Mouse (Mus musculus): Measurements from ENCODE around the gene Igfbp6. TPM values are rescaled to one million over a fixed set of nuclear protein-coding genes. Genes with fewer than 3 reads are reported as not detected.

Gene Igfbp6
- total RNA-seq (2023) = not detected

GRCm38 (mm10) chr15:102144274-102144711, at the start of gene Igfbp6:
Igfbp6 (plus strand) TSS chr15:102144362.

DNA sequence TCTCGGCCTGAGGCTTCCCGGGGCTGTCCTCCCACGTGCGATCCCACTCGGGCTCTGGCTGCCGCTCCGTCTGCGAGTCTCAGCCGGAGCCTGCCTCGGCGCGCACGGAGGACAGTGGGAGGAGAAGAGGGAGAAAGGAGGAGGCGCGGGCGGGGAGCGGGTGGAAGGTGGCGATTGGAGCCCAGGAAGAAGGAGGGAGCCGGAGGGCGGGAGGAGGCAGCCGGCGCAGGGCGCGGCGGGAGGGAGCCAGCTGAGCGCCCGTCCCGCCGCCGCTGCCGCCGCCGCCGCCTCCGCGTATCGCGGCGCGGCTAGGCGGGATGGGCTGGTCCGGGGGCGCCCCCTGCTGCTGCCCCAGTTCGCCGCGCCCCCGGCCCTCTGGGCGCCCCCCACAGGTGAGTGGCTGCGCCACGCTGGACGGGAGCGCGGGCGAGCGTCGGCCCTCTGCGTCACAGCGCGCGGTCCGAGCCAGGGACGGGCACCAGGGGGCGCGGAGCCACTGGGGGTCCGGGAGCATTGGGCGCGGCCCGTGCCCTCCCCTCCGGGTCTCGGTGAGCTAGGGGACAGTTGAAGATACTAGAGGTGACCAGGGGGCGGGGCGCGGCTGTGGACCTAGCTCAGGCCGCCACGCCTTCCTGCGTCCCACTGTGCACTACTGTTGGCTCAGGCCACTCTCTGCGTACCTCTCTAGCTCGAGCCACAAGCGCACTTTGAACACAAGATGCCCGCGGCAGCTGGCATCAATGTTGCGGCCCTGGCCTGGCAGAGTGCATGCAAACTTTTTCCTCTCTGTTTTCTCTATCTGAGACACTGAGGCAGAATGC, 43.8 kb upstream of the Igfbp6 start, which contains the start of gene Tns2:
TSS of gene Tns2 (plus strand) at position 253 of the 821 bp plus-strand sequence.

GRCm38 (mm10) chr15:102136129-102136758, 7.9 kb upstream of the Igfbp6 start, which contains the start of gene Spryd3:
Spryd3 (minus strand) TSS chr15:102136234.

DNA sequence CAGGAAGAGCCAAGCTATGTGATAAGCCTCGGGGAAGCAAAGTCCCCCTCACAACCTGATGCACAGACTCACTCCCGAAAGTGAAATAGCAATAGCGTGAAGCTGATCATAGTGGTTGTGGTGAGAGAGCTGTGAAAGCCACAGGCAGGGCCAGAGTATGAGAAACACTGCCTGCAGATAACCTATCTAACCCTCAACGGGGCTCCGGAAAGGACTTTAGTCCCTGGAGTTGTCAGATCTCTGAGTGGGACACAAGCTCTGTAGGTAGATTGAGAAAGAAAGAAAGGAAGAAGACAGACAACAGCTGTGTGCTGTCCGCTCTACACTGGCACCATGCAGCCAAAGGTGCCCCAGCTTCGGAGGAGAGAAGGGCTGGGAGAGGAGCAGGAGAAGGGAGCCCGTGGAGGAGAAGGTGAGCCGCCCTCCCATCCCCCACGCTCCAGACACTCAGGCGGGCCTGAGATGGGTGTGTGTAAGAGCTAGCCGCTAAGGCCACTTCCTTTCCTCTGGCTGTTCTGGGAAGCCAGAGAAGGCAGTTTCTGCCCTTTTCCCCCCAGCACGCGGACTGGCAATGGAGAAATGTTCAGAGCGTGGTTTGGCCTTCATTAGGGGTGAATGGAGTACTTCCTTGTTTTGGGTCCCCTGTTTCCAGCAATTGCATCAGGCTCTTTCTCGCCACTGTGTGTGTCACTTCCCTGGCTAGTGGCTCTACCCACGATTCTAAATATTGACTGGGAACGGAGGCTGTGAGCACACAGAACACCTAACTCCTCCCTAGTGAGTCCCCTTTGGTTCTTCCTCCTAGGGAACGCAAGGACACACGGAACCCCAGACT, 6.4 kb downstream of the Igfbp6 start, which contains the start of gene Soat2:
TSS of gene Soat2 (plus strand) at position 226 of the 835 bp plus-strand sequence.

Other genes starting within 250 kb of the Igfbp6 start
- not detected for gene Krt4, start 219.6 kb upstream of the Igfbp6 start, total RNA-seq (2023)
- not detected for gene Krt79, start 204.0 kb upstream of the Igfbp6 start, total RNA-seq (2023)
- not detected for gene Krt78, start 190.1 kb upstream of the Igfbp6 start, total RNA-seq (2023)
- not detected for gene Krt8, start 139.9 kb upstream of the Igfbp6 start, total RNA-seq (2023)
- gene Krt18, start 116.2 kb upstream of the Igfbp6 start, total RNA-seq (2023) = not detected
- gene Eif4b, start 70.6 kb upstream of the Igfbp6 start, total RNA-seq (2023) = 100 to 1,000 TPM; 277 to 279 TPM
- gene Tns2, start 43.9 kb upstream of the Igfbp6 start, total RNA-seq (2023) = under 1 TPM; 0.26 to 0.83 TPM
- 10 to 100 TPM; 38.3 to 44.1 TPM for gene Spryd3, start 8.1 kb upstream of the Igfbp6 start, total RNA-seq (2023)
- gene Soat2, start 6.2 kb downstream of the Igfbp6 start, total RNA-seq (2023) = 1 to 10 TPM; 4.5 to 5.7 TPM
- gene Zfp740, start 58.9 kb downstream of the Igfbp6 start, total RNA-seq (2023) = 100 to 1,000 TPM; 112 to 129 TPM
- gene Csad, start 60.4 kb downstream of the Igfbp6 start, total RNA-seq (2023) = 10 to 100 TPM; 17.9 to 23.6 TPM
- 100 to 1,000 TPM; 699 to 803 TPM for gene Itgb7, start 87.6 kb downstream of the Igfbp6 start, total RNA-seq (2023)
- 10 to 100 TPM; 44.9 to 62.2 TPM for gene Rarg, start 113.2 kb downstream of the Igfbp6 start, total RNA-seq (2023)
- not detected for gene Gm9918, start 126.2 kb downstream of the Igfbp6 start, total RNA-seq (2023)
- 10 to 100 TPM; 35.3 to 39.6 TPM for gene Mfsd5, start 135.1 kb downstream of the Igfbp6 start, total RNA-seq (2023)
- 1 to 10 TPM; 5.4 to 6.7 TPM for gene Espl1, start 151.9 kb downstream of the Igfbp6 start, total RNA-seq (2023)
- gene Pfdn5, start 181.8 kb downstream of the Igfbp6 start, total RNA-seq (2023) = 100 to 1,000 TPM; 523 to 527 TPM
- gene Myg1, start 187.3 kb downstream of the Igfbp6 start, total RNA-seq (2023) = 10 to 100 TPM; 65.7 to 81.3 TPM
- 10 to 100 TPM; 39.7 to 48.7 TPM for gene Aaas, start 206.4 kb downstream of the Igfbp6 start, total RNA-seq (2023)
- gene Sp7, start 222.8 kb downstream of the Igfbp6 start, total RNA-seq (2023) = not detected